Mouse (Mus musculus) B cell, adult 67 days (primary cell): Measurements from ENCODE around the gene Trappc3l. TPM values are rescaled to one million over a fixed set of nuclear protein-coding genes. Genes with fewer than 3 reads are reported as not detected.

Source experiments
- total RNA-seq, 2 experiments: library from RNA; stranded (reverse); gene quantifications; 4 replicates each; pipeline ENCODE4 v1.2.4; 2023

Trappc3l gene
- not detected for total RNA-seq

GRCm38 (mm10) chr10:34037401-34037800 is at the start of gene Trappc3l:
Gene Trappc3l, plus strand, starts transcription at chr10:34037597.

GRCm38 (mm10) chr10:34019302-34020075 is 17.9 kb upstream of the Trappc3l start, which contains the start of gene Rwdd1:
Gene Rwdd1, minus strand, starts transcription at chr10:34019624.

GRCm38 (mm10) chr10:34044210-34044609 is 6.8 kb downstream of the Trappc3l start, which contains the start of gene Calhm4:
Gene Calhm4, minus strand, starts transcription at chr10:34044310.

GRCm38 (mm10) chr10:34096418-34096883 is 59.1 kb downstream of the Trappc3l start, which contains the start of gene Calhm5:
Gene Calhm5, minus strand, starts transcription at chr10:34096519.

GRCm38 (mm10) chr10:34127392-34128378 is 90.3 kb downstream of the Trappc3l start, which contains the start of gene Calhm6:
Gene Calhm6, minus strand, starts transcription at chr10:34127984.

Other genes starting within 250 kb of the Trappc3l start
- gene Sult3a1, start 179.9 kb upstream of the Trappc3l start, total RNA-seq, result not detected
- not detected for gene Rsph4a, start 132.5 kb upstream of the Trappc3l start, total RNA-seq
- 100 to 1,000 TPM; 106 to 131 TPM for gene Zup1, start 86.3 kb upstream of the Trappc3l start, total RNA-seq
- 10 to 100 TPM; 40.0 to 55.8 TPM for gene Rwdd1, start 18.0 kb upstream of the Trappc3l start, total RNA-seq
- not detected for gene Calhm4, start 6.7 kb downstream of the Trappc3l start, total RNA-seq
- gene Calhm5, start 58.9 kb downstream of the Trappc3l start, total RNA-seq, result not detected
- 10 to 100 TPM; 17.1 to 18.4 TPM for gene Calhm6, start 90.4 kb downstream of the Trappc3l start, total RNA-seq
- gene Dse, start 170.1 kb downstream of the Trappc3l start, total RNA-seq, result 1 to 10 TPM; 2.6 to 3.9 TPM
- gene Tspyl1, start 244.6 kb downstream of the Trappc3l start, total RNA-seq, result 10 to 100 TPM; 98.2 to 98.8 TPM